Mouse (Mus musculus) hindbrain, embryonic 12.5 days (tissue): ENCODE results near the gene Slc12a7. TPM values are rescaled to one million over a fixed set of nuclear protein-coding genes. Genes with fewer than 3 reads are reported as not detected.
A peak's percentile ranks its signal among the peaks of the same experiment; 100 is the strongest.

ENCODE experiments used
- ATAC-seq: fragments of 200-750 bp; cut with Nextera tagmentation; 2 replicates; pipeline ENCODE4 v1.8.0; 2017; ENCODE audit warnings: moderate TSS enrichment; ENCODE audit not compliant: low FRiP score
- H3K27ac ChIP-seq: fragments of 300-500 bp; sonication (generic); 2 replicates; pipeline ENCODE4 v1.5.1; 2016; ENCODE audit warnings: mild to moderate bottlenecking
- H3K27me3 ChIP-seq: fragments of 300-500 bp; sonication (generic); 2 replicates; pipeline ENCODE4 v1.6.1; 2016; ENCODE audit warnings: mild to moderate bottlenecking
- H3K36me3 ChIP-seq: fragments of 300-500 bp; sonication (generic); 2 replicates; pipeline ENCODE4 v1.6.1; 2016; ENCODE audit warnings: mild to moderate bottlenecking
- H3K4me1 ChIP-seq: fragments of 300-500 bp; sonication (generic); 2 replicates; pipeline ENCODE4 v1.6.1; 2016
- H3K4me2 ChIP-seq: fragments of 300-500 bp; sonication (generic); replicated peaks from 2 replicates; pipeline ENCODE4 v1.6.1; 2016; ENCODE audit warnings: mild to moderate bottlenecking
- H3K4me3 ChIP-seq: fragments of 300-500 bp; sonication (generic); 2 replicates; pipeline ENCODE4 v1.5.1; 2016; ENCODE audit warnings: mild to moderate bottlenecking
- H3K9ac ChIP-seq: fragments of 300-500 bp; sonication (generic); 2 replicates; pipeline ENCODE4 v1.6.1; 2016; ENCODE audit warnings: mild to moderate bottlenecking, moderate library complexity
- H3K9me3 ChIP-seq: fragments of 300-500 bp; sonication (generic); replicated peaks from 2 replicates; pipeline ENCODE4 v1.6.1; 2016; ENCODE audit warnings: mild to moderate bottlenecking
- WGBS: fragments of 180-500 bp; shearing (Covaris S2); methylation state at CpG from one replicate; pipeline ENCODE4 v1.1.7; 2016; 5-methylcytosine and 5-hydroxymethylcytosine counted together
- polyA plus RNA-seq: library from polyadenylated mRNA; unstranded; fragments of >200 nt; fragmentation: Nextera tagmentation; extraction: Ambion mirVana; gene quantifications from 2 replicates; pipeline ENCODE4 v1.2.1, GENCODE M21; 2016

The Slc12a7 gene
- polyA plus RNA-seq, 1 experiment from 2014 or later = 39.3 TPM

GRCm38 (mm10) chr13:73767754-73768153, 34.9 kb downstream of the Slc12a7 start:
- Histone ChIP-seq H3K4me2 (no peak overlapping the region), H3K36me3 (0 out of 2 replicates have a peak, but pooled peaks cover 2% of the 10 kb centered on the region), H3K9me3 (no peaks in the 10 kb centered on the region), H3K27ac (no peak overlapping the region), H3K4me1 (peaks cover 69% of the 10 kb centered on the region), H3K9ac (no peak overlapping the region), H3K27me3 (no peaks in the 10 kb centered on the region), H3K4me3 (no peak overlapping the region)
- 85% methylated on average over 5 of the region's 5 CpGs for WGBS
- no peak for ATAC-seq

- Histone ChIP-seq H3K4me2 (no peak overlapping the region), H3K4me1 (peaks cover 75% of the 10 kb centered on the region)
Measured at GRCm38 (mm10) chr13:73768311-73768710, 35.4 kb downstream of the Slc12a7 start.

DNA sequence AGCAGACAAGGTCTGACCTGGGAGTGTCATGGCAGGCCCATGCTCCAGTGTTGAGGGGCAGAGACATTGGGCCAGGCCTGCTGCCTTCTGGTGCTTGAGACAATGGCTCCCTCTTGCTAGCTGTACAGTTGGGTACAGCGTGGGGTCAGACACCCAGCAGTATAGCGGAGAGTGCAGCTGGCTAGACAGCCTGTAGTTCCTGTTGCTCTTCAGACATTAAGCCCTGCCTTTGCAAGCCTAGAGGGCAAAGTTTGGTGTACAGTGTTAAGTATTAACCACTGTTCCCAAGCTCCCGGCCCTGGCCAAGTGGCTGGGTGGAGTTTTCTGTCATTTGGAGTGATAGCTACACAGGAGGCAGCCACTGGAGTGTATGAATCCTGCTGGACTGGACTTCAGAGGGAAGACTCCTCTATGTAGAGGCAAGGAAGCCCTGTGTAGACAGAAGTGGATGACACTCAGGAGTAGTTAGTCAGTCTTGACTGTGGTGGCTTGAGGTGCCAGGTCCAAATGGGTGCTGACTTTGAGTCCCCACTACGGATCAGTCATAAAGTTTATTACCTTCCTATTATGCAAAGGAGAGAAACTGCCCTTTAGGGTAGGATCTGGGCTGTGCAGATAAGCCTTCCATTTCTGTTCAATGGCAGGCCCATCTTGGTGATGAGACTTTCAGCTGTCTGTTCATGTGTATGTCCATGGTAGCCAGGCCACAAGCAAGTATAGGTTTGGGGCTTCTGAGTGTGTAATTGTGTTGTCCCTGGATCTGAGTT, 37.2 kb downstream of the Slc12a7 start:
- no peak overlapping the region for H3K4me3 ChIP-seq
- H3K36me3 ChIP-seq = 0 out of 2 replicates have a peak, but pooled peaks cover 2% of the 10 kb centered on the region
- H3K9ac ChIP-seq = no peak overlapping the region
- no peaks in the 10 kb centered on the region for H3K9me3 ChIP-seq
- peaks cover 64% of the 10 kb centered on the region for H3K4me1 ChIP-seq
- 69% methylated on average over 4 of the region's 4 CpGs for WGBS
- H3K27me3 ChIP-seq = no peaks in the 10 kb centered on the region
- ATAC-seq = no peak
- no peak overlapping the region for H3K4me2 ChIP-seq
- no peak overlapping the region for H3K27ac ChIP-seq

More at GRCm38 (mm10) chr13:73768311-73768710, 35.4 kb downstream of the Slc12a7 start:
- no peaks in the 10 kb centered on the region for H3K27me3 ChIP-seq
- H3K27ac ChIP-seq = no peak overlapping the region
- 90% methylated on average over 3 of the region's 3 CpGs for WGBS
- H3K4me3 ChIP-seq = no peak overlapping the region
- no peak for ATAC-seq
- no peak overlapping the region for H3K9ac ChIP-seq
- no peaks in the 10 kb centered on the region for H3K9me3 ChIP-seq
- 0 out of 2 replicates have a peak, but pooled peaks cover 2% of the 10 kb centered on the region for H3K36me3 ChIP-seq

DNA sequence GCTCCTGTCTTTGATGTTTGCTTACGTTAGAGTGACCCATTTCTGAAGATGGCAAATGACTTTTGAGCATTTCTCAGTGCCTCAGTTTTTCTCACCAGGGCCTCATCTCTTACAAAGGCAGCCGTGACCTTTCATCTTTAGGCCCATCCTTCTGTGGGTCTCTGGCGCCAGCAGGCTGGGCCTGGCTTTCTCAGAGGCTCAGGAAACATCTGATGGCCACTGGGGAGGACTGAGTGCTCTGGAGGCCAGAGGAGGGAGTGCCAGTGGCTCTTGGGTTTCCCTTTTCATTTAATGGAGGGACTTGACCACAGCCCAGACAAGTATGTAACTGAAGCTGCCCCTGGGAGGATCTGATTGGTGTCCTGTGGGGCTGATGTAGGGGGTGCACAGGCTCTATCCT, 38.2 kb downstream of the Slc12a7 start:
- H3K36me3 ChIP-seq = 0 out of 2 replicates have a peak, but pooled peaks cover 2% of the 10 kb centered on the region
- H3K4me2 ChIP-seq = no peak overlapping the region
- peaks cover 56% of the 10 kb centered on the region for H3K4me1 ChIP-seq
- 44% methylated on average over 3 of the region's 3 CpGs for WGBS
- no peaks in the 10 kb centered on the region for H3K9me3 ChIP-seq
- no peak overlapping the region for H3K4me3 ChIP-seq
- H3K9ac ChIP-seq = no peak overlapping the region
- ATAC-seq = no peak
- H3K27ac ChIP-seq = no peak overlapping the region
- H3K27me3 ChIP-seq = no peaks in the 10 kb centered on the region

- 53% methylated on average over 2 of the region's 2 CpGs for WGBS
- no peak overlapping the region for H3K4me3 ChIP-seq
- ATAC-seq = no peak
- no peak overlapping the region for H3K4me2 ChIP-seq
- H3K9ac ChIP-seq = no peak overlapping the region
- no peaks in the 10 kb centered on the region for H3K9me3 ChIP-seq
- peaks cover 43% of the 10 kb centered on the region for H3K4me1 ChIP-seq
- no peaks in the 10 kb centered on the region for H3K27me3 ChIP-seq
- H3K27ac ChIP-seq = 0 out of 2 replicates have a peak overlapping the region, but pooled peaks have one; percentile 46
- 0 out of 2 replicates have a peak, but pooled peaks cover 2% of the 10 kb centered on the region for H3K36me3 ChIP-seq
Measured at GRCm38 (mm10) chr13:73772655-73773054, 39.8 kb downstream of the Slc12a7 start.

DNA sequence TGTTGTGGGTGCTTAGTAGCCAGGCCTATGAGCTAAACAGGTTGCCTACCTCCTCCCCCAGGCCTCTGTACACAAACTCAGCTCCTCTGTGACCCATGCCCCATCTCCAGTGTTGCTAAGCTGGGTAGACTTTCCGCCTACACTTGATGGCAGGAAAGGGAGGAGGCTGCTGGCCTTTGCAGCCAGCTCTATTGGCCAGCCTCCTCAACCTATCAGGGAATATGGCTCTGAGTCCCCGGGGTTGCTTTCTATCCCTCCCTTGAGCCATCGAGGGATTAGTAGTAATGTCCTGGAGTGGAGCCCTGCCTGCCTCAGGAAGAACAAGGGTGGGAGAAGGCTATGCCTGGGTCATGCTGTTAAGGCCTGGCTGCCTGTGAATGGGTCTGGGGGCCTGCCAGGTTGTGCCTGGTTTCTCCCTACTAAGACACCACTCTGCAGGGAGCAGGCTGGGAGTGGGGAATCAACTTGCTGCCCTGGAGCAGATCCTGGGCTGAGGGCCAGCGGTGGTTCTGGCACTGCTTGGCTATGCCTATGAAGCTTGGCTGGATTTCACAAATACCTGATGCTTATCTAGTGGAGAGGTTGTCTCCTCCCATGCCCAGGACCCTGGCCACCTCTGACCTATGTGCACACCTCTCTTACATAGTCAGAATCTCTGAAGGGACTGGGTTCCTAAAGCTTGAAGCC, 40.8 kb downstream of the Slc12a7 start:
- Histone ChIP-seq H3K9ac (no peak overlapping the region), H3K27me3 (no peaks in the 10 kb centered on the region), H3K27ac (no peak overlapping the region), H3K9me3 (no peaks in the 10 kb centered on the region), H3K4me3 (no peak overlapping the region), H3K4me2 (no peak overlapping the region), H3K36me3 (no peaks in the 10 kb centered on the region), H3K4me1 (peaks cover 34% of the 10 kb centered on the region)
- WGBS = 74% methylated on average over 4 of the region's 4 CpGs
- ATAC-seq = no peak

DNA sequence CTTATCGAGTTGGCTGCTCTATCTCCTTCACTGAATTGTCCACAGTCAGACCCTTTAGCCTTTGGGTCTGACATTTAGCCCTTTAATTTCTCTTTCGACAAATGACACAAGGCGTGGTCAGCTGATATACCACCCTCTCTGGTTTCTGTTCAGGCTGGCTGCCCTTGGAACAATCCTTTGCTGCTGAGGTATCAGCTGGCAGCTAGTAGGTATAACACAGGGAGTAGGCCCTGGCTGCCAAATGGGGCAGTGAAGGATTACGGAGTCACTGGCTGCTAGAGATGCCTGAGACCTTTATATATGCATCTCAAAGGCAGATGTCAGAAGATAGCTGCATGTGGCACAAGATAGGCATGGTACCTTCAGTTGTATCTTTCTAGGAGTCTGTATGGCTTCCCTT, 42.9 kb downstream of the Slc12a7 start:
- Histone ChIP-seq H3K27me3 (no peaks in the 10 kb centered on the region), H3K4me3 (no peak overlapping the region), H3K9ac (no peak overlapping the region), H3K4me1 (peaks cover 20% of the 10 kb centered on the region), H3K36me3 (no peaks in the 10 kb centered on the region), H3K4me2 (no peak overlapping the region), H3K9me3 (no peaks in the 10 kb centered on the region), H3K27ac (no peak overlapping the region)
- WGBS = 84% methylated on average over 4 of the region's 4 CpGs
- no peak for ATAC-seq

DNA sequence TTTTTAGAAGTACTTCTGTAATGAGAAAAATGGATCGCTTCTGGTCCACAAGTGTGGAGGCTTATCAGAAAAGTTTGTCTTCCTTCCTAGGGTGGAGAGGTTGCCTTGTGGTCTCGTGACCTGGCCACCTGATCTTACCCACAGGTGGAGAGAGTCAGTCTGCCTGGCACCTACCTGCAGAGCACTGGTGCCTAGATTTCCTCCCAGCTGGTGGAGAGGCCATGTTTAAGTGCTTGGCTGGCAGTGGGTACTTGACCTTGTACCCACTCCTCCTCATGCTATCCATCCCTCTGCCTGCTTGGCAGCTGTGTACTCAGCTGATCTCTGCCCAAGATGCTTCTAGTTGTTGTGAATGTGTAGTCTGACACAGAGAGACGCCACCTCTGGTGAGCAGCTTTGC, 44.7 kb downstream of the Slc12a7 start:
- Histone ChIP-seq H3K27ac (no peak overlapping the region), H3K27me3 (no peaks in the 10 kb centered on the region), H3K4me1 (peaks cover 11% of the 10 kb centered on the region), H3K4me2 (no peak overlapping the region), H3K4me3 (no peak overlapping the region), H3K9me3 (no peaks in the 10 kb centered on the region), H3K36me3 (no peaks in the 10 kb centered on the region), H3K9ac (no peak overlapping the region)
- no peak for ATAC-seq
- 81% methylated on average over 3 of the region's 3 CpGs for WGBS

- no peak overlapping the region for H3K9ac ChIP-seq
- no peaks in the 10 kb centered on the region for H3K27me3 ChIP-seq
- H3K4me3 ChIP-seq = no peak overlapping the region
- H3K4me1 ChIP-seq = peaks cover 3% of the 10 kb centered on the region; the same call in 1 of the 2 replicates
- ATAC-seq = no peak
- no peak overlapping the region for H3K4me2 ChIP-seq
- 48% methylated on average over 5 of the region's 5 CpGs for WGBS
- H3K27ac ChIP-seq = no peak overlapping the region
- peaks cover 27% of the 10 kb centered on the region for H3K36me3 ChIP-seq
- no peaks in the 10 kb centered on the region for H3K9me3 ChIP-seq
Measured at GRCm38 (mm10) chr13:73782486-73782885, 49.6 kb downstream of the Slc12a7 start.

DNA sequence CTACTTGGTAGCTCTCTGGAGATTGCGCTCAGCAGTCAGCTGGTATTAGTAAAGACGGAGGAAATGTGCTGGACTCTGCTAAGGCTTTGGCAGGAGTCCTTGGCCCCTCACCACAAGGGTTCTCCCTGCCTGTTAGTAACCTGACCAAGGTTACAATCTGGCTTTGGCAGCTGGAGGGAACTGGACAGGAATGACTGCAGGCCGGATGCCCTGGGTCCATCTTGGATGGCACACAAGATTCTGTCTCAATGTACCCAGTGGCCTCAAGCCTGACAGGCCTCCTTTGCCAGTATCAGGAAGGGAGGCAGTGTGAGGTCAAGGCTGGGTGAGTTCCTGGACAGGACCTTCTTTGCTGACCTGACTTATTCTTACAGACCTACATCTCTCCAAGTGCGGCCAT, 59.3 kb downstream of the Slc12a7 start:
- Histone ChIP-seq H3K36me3 (peaks cover 86% of the 10 kb centered on the region), H3K9me3 (no peaks in the 10 kb centered on the region), H3K9ac (no peak overlapping the region), H3K4me1 (no peaks in the 10 kb centered on the region), H3K27ac (no peak overlapping the region), H3K4me2 (no peak overlapping the region), H3K27me3 (no peaks in the 10 kb centered on the region), H3K4me3 (no peak overlapping the region)
- 97% methylated on average over 4 of the region's 4 CpGs for WGBS
- ATAC-seq = no peak

GRCm38 (mm10) chr13:73793171-73793570, 60.3 kb downstream of the Slc12a7 start:
- Histone ChIP-seq H3K4me3 (no peak overlapping the region), H3K9me3 (no peaks in the 10 kb centered on the region), H3K4me2 (no peak overlapping the region), H3K4me1 (no peaks in the 10 kb centered on the region), H3K27me3 (no peaks in the 10 kb centered on the region), H3K9ac (no peak overlapping the region), H3K36me3 (peaks cover 89% of the 10 kb centered on the region), H3K27ac (no peak overlapping the region)
- ATAC-seq = no peak
- WGBS = 94% methylated on average over 5 of the region's 5 CpGs

GRCm38 (mm10) chr13:73799110-73799509, 66.2 kb downstream of the Slc12a7 start:
- Histone ChIP-seq H3K36me3 (peaks cover 94% of the 10 kb centered on the region), H3K4me1 (no peaks in the 10 kb centered on the region), H3K9ac (no peak overlapping the region), H3K27ac (no peak overlapping the region), H3K9me3 (no peaks in the 10 kb centered on the region), H3K27me3 (no peaks in the 10 kb centered on the region), H3K4me3 (no peak overlapping the region), H3K4me2 (no peak overlapping the region)
- 85% methylated on average over 5 of the region's 5 CpGs for WGBS
- no peak for ATAC-seq
